Mouse (Mus musculus): ENCODE measurements around the gene 4932438H23Rik. TPM values are rescaled to one million over a fixed set of nuclear protein-coding genes. Genes with fewer than 3 reads are reported as not detected.

Gene 4932438H23Rik
- total and polyA plus RNA-seq, 3 experiments = 0.21 TPM; not detected in 2

DNA sequence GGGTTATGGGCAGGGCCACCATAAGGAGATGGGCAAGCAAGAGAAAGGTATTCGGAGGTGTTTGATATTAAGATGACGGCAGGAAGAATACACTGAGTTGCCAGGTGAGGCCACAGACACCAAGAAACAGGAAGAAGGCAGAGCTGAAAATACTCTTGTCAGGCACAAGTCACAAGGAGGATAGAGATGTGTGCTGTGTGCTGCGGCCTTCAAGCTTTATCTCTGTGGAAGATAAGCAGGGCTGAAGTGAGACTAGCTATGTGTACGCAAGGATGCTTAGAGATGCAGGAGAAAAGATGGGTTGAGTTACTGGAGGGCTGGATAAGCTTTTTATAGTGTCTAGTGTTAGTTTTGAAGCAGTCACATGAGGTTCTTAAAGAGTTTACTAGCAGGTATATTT lies 37.7 kb downstream of the 4932438H23Rik start:
- DNase-seq = no peak

DNA sequence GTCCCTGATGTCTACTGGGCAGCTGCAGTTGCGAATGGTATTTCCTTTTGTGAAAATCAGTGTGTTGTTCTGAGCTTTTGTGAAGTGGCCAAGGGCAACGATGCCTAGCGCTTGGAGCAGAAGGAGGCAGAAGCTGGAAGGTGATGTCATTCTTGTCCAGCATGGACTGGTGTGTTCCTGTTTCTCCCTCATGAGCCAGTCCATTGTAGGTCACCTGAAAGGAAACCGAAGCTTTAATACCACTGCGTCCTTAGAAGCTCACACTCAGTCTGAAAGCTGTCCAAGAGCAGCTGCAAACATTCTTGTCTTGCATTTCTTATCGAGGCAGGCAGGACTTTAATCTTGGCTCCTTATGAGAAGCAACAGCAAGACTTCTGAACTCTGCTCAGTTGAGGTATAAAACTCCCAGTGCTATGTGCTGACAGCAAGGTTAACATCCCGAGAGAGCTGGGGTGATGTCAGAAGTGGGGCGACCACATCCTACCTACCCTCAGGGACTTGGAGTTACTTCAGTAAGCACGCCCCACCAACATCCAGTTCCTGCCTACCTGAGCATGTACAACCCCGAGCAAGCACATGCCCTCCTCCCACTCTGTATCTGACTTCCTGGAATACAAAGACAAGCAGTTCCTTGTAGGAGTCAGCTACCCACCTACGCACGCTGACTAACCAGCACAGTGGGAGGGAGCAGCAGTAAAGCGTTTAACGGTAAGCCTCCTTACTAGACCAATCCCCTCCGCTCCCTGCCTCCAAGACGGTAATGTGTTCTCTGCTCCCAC lies 38.7 kb downstream of the 4932438H23Rik start:
- DNase-seq = no peak

DNA sequence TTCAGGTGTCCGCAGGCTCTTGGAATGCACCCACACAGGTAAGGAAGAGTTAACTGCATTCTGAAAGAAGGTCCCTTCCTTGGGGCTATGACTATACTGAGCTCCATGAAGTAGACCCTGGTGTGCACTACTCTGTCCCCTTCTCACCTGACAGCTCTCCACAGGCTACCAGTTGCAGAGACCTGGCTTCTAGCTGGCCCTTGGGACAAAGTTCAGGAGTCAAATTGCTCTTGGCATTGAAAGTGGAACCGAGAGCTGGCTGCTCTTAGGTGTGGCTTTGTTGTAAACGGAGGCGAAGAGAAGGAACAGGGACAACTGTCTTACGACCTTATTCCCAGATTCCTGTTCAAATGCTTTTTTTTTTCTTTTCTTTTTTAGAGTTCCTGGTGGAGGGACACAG lies 39.8 kb downstream of the 4932438H23Rik start:
- no peak for DNase-seq

DNA sequence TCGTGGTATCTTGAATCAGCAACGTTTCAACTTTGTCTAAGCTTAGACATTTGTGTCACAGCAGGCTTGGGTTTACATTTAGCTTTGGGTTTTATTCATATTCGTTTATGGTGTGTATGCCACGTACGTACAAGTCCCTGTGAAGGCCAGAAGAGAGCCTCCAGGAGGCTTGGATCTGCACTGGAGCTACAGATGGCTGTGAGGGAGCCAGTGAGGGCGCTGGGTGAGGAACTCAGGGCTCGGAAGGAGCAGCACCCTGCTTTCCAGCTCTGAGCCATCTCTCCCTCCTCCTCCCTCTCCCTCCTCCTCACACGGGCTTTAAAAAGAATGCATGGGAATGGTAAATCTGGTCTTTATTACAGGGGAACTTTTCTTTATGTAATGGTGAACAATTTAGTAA lies 41.3 kb downstream of the 4932438H23Rik start:
- DNase-seq = no peak

DNA sequence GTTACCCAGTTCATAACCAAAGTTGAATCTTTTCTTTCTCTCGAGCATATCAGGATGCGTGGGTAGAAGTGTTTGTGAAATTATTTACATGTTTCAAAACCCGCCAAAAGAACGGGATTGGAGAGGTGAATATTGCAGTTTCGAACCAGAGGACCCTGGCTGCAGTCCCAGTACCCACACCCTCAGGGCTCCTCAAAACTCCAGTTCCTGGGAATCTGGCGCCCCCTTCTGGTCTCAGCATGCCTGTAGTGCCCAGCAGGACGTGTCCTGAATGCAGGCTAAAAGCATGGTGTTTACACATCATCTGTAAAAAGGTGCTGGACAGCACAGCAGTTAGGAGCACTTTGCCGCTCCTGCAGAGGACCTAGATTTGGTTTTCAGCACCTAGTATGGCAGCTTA lies 49.4 kb downstream of the 4932438H23Rik start:
- peak; percentile 29 for DNase-seq

DNA sequence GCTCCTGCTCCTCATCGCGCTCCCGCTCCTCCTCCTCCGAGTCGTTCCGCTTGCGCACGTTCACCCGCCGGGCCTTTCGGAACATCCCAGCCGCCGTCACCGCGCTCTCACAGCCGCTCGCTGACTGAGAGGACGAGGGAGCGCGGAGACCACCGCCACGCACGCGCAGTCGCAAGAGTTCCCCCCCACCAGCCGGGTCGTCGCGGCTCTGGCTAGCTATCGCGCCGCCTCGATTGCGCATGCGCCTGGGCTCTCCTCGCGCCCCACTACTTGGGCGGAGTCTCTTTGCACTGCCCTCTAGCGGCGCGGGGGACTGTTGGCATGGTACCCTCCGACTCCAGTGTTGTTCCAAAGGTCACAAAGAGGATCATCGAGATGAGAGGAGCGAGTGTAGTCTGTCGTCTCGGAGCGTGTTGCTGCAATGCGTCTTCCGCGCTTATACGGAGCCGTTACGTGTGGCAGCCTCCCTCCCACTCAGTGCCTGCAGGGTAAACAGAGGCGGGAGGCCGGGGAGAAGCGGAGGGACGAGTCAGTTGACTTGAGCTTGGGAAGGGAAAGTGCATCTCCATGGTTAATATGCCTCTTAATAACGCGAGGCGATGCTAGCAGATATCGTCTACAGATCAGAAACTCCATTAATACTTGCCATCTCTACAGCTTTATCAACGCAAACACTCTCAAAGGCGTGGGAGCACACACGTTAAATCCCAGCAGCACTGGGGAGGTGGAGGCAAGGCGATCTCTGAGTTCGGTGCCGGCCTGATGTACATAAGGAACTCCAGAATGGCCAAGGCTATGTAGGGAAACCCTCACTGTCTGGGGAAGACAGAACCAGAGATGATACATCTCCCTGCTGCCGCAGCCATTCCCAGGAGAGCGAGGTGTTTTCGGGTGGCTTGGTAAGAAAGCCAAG lies 50.4 kb downstream of the 4932438H23Rik start, which contains the start of gene Paxbp1:
Paxbp1 (minus strand) TSS at position 274 of the 913 bp plus-strand sequence.
- DNase-seq = peak; percentile 99

DNA sequence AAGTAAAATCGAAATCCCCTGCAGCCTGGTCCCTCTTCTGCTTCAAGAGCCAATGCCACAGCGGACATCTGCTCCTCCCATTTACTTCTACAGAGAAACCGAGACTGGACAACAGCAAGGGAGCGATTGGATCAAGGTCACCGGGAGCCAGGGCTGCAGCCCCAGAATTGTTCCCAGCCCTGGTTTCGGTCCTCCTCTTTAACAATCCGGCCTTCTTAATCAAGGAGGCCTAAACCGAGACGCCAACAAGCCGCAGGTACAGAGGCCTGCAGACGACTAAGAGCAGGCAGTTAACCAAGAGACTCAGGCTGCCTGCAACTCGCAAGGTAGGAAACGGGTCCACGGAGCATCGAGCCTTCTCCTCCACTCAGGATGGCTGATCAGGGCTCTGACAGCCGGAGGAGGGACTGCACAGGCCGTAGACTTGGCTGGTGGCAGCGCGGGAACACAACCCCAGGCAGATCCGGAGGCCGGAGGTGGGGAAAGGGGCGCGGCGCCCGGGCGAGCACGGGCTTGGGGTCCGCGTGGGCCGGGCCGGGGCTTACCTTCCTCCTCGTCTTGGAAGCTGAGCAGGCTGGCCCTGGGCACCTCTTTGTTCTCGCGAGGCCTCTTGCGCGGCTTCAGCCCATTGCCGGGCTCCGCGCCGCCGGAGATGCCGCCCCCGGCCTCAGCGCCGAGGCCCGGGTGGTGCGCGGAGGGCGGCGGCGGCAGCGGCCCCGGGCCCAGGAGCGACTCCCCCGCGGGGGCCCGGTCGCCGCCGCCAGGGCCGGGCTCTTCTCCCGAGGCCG lies 51.3 kb downstream of the 4932438H23Rik start:
- peak; percentile 73 for DNase-seq

DNA sequence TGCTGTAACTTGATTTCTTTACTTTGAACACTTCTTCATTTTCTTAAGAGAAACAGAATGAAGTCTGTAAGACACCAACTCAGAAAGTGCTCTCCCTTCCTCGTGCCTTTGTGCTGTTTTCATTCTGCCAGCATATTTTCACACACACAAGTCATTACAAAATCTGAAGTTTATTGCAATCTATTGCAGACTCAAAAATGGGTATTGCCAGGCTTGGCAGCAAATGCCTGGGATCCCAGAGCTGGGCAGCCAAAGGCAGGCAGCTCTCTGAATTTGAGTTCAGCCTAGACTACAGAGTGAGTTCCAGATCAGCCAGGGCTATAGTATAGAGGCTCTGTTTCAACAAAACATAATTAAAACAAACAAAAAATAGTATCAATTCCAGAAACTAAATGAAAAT lies 52.3 kb downstream of the 4932438H23Rik start:
- peak; percentile 35 for DNase-seq

DNA sequence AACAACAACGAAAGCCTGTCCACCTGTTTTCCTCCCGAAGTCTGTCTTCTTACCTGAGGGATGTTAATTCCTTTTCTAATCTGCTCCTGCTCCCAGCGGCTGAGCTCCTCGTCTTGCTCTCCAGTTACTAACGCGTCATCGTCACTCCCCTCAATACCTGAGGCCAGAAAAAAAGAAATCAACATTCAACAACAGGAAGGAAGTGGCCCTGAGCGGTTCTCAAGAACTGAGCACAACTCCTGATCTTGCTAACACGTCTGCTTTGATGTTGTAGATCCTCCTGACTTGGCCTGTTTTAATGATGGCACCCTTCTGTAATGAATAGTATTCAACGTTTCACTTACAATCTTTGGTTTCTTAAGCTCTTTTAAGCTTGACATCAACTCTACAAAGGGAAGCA lies 59.1 kb downstream of the 4932438H23Rik start:
- DNase-seq = no peak

DNA sequence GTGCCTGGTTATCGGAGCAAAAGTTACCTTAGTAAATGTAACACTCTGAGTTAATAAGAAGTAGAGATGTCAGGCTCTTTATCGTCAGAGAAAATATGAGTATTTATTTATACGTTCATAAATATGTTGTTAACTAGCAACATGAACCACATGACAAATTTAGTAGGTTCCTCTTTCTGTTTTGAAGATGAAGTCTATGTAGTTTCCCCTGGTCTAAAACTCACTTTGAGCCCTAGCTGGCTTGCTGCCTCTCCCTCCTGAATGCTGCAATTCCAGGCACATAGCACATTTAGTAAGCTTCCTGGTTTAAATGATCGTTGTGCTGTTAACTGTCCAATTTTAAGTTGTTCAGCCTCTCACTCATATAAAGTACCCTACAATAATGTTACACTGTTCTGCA lies 64.2 kb downstream of the 4932438H23Rik start:
- DNase-seq = no peak

DNA sequence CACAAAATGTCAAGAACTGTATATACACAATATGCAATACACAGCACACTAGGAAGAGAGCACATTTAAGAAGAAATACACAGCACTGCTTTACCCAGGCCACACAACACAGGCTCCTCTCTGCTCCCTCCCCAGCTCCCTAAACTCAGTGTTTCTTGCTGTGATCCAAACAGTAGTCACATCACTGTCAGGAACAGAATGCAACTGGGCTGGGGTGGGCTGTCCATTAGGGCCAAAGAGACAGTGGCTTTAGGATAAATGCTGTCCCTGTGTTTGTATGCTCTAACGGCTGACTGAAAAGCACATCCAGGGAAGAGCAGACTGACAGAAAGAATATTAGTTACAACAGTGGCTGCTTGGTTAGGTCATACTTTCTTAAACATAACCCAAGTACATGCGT lies 65.0 kb downstream of the 4932438H23Rik start:
- DNase-seq = no peak

DNA sequence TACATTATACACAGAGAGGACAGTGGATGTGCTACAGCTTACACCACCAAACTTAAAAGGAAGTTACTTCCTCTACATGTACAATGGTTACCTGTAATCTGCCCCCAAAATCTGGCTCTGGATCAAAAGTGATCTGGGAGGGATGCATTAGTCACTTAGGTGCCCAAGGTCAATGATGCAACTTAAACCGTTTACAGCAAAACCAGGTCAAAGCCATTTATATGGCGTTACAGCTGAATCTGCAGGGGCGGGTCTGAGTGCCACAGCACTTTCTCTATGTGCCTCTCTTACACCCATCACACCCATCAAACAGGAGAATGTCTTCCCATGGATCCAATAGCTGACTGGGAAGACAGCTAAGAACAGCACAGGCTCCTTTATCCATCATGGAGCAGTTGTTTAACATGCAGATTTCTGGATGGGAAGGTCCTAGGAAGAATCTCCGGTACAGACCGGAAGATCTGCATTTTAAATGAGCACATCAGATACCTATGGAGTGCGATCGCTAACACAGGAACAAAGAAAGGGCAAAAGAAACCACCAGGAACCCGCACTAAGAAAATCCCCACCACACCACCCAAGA lies 65.7 kb downstream of the 4932438H23Rik start:
- peak; percentile 19 for DNase-seq

DNA sequence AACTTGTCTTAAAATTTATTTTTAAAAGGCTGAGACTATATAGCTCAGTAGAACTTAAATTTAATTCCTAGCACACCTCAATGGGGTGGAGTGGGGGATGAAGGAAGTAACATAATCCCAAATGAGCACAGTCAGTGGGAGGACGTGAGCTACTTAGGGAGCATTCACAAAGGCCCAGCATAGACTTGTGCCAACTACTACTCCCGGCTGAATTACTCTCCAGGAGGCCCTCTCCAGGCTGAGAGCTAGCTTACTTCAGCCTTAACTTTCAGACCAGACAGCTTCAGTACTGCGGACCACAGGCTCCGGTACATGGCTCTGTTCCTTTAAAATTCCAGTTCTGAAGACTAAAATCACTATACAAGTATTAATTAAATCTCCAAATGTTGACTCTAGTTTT lies 68.6 kb downstream of the 4932438H23Rik start:
- DNase-seq = no peak

DNA sequence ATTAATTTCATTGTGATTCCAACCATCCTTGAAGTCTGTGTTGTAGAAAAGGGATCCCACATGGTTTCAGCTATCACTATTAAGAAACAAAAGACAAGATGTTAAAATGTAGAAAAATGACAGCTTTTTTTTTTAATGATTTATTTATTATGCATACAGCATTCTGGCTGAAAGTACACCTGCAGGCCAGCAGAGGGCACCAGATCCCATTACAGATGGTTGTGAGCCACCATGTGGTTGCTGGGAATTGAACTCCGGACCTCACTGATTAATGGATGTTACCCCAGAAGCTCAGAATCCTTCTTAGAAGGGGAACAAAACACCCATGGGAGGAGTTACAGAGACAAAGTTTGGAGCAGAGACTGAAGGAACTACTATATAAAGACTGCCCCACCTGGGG lies 71.5 kb downstream of the 4932438H23Rik start:
- DNase-seq = no peak

DNA sequence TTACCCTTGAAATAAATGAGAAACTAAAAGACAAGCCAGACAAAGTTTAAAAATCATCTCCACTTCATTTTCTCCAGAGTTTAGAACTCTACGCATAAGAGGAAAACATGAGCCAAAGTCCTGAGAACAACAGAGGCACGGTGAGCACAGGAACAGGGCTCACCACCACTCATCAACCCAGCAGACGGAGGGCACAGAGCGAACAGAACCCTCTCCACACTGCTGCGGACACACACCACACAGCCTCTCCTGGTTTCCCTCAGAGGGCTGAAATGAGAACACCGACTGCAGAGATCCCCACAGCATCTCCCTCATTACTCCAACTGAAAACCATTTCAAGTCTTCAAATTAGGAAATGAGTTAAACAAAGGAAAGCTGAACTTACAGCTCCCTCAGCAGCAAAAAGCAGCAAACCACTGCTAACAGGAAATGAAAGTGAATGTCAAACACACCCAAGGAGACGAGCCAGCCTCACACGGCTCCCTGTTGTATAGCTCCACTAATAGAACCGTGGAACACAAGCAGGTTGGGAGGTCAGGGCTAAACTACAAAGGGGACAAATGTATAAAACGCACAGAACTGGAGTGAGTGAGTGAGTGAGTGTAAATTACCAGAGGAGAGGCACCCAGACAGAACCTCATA lies 74.0 kb downstream of the 4932438H23Rik start:
- no peak for DNase-seq

DNA sequence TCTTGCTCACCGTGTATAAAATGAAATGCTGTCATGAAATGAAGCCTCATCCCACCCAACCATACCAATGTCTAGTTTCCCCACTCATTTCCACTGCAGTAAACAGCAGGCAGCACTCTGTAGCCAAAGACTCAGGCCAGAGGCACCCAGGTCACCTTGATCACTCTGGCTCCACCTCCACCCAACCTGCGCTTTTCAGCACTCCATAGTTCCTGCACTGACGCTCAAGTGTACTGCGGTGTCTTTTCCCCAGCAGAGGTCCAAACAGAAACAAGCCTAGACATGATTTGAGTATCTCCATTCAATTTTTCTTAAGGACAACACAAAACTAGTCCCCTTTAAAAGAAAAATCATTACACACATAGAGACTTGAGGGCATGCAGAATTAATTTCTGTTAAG lies 75.4 kb downstream of the 4932438H23Rik start:
- no peak for DNase-seq

DNA sequence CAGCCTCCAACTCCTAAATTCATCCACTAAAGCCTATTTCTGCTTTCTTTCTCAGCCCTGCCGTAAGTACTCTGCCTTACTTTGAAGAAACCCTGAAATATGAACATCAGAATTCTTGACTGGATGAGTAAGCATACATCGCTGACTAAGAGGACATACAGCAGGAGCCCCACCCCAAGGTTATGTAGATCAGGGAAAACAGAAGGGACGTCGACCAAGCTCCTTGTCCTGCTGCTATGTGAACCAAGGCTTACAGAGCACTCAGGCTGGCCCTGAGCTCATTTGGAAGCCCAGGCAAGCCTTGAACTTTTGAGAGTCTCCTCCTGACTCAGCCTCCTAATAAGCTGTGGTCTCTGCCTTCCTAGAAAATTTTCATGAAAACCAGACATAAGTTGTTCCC lies 79.2 kb downstream of the 4932438H23Rik start:
- peak; percentile 70 for DNase-seq

DNA sequence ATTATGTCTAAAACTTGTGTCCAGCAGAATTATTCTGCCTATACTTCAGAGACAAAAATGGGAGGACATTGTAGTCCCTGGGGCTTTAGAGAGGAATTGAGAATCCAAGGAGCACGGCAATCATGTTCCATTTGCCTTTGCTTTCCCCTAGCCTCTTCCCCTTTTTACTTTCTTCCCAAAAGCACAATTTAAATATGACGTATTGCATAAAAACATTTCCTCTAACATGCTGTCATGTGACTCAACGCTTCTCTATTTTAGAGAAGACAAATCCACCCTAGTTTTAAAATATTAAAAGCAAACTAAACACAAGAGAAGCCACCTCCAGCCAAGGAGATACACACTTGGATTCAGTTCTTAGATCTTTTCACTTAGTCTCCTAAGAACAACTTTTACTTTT lies 83.1 kb downstream of the 4932438H23Rik start:
- no peak for DNase-seq

DNA sequence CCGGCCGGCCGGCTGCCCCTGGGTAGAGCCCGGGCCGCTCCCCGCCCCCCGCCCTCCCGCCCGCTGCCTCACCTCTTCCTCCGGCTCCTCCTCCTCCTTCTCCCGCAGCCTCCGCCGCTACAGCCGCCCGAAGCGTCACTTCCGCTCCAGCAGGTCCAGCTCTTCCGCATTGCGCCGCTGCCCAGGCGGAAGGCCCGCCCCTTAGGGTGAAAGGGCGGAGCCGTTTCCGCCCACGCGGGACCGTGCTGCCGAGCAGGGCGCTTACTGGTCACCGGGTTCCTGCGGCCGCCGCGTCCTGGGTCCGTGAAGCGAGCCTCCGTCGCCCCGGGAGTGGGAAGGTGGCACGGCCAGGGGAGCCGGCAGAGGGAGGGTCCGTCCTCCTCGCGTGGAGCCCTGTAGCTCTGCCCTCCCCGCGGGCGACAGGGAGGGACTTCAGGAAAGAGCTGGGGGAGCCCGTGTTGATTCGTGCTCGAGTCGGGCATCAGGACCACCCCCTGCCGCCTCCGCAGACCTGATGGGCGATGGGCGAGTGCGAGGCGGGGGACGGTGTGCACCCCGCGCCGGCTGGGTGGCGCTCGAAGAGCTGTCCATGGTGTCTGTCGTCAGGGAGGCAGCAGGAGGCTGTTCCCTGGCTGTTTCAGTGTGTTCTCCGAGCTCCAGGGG lies 83.8 kb downstream of the 4932438H23Rik start, which contains the start of gene Synj1:
Synj1 (minus strand) TSS at position 288 of the 663 bp plus-strand sequence.
- peak; percentile 95 for DNase-seq

DNA sequence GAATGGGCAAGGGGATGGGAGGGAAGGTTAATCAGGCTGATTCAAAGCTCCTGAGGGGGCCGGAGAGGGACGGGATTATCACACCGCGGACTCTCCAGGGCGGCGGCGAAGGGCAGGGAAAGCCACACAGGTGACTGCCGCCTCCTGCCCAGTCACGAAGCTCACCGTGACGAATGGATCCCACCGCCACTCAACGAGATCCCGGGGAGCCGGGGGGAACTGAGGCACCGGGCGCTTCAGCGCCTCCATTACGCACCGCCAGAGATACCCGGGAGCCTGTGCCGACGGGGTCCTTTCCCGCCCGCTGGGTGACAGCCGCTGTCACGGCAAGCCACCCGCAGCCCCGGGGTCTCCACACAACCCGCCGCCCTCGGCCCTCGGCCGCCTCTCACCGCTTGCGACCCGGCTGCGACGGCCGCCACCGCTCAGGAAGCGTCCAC lies 84.3 kb downstream of the 4932438H23Rik start:
- no peak for DNase-seq

Measured in adrenal gland, adult 2 months (tissue).